ENCODE assay signal across 20 mouse cellular contexts in genomic region chr5:121116941-121117340, GRCm38 (mm10).
DNase-seq lines count a peak whose midpoint lies in the region; ATAC-seq and TF ChIP-seq lines count a peak whose summit lies in the region.
"Had no signal": no experiment of that assay in that cellular context is flagged by ENCODE, and none has a peak within 500 bp of the region (broad histone marks: within the 10 kb centered on the region; RNA-seq: fewer than 3 reads in every experiment).

No protein-coding gene starts in this region.

- H3K9ac ChIP-seq in forebrain, embryonic 16.5 days (replicated peaks; ENCODE audit: low read depth, low read length): no peak overlapping the region
- H3K9ac ChIP-seq in hindbrain, embryonic 16.5 days (ENCODE audit: low read depth, low read length): no peak overlapping the region
- H3K9ac ChIP-seq in neural tube, embryonic 15.5 days (replicated peaks): no peak overlapping the region
- H3K9ac ChIP-seq: embryonic facial prominence, embryonic 12.5 days; heart, embryonic 15.5 days; kidney, embryonic 15.5 days; liver, embryonic 14.5 days; lung, embryonic 15.5 days; neural tube, embryonic 12.5 days; stomach, embryonic 15.5 days had no signal

- no peak overlapping the region for H3K4me3 ChIP-seq in layer of hippocampus, adult 2 months
- no peak overlapping the region for H3K4me3 ChIP-seq in forebrain, embryonic 16.5 days (replicated peaks; ENCODE audit: low read length)
- H3K4me3 ChIP-seq in hindbrain, embryonic 16.5 days (ENCODE audit: low read length): no peak overlapping the region
- H3K4me3 ChIP-seq in neural tube, embryonic 15.5 days (replicated peaks): no peak overlapping the region
- H3K4me3 ChIP-seq: embryonic facial prominence, embryonic 12.5 days; heart, embryonic 15.5 days; kidney, embryonic 15.5 days; lung, embryonic 15.5 days; neural tube, embryonic 12.5 days; stomach, embryonic 15.5 days had no signal

- H3K27ac ChIP-seq in layer of hippocampus, adult 2 months: peak overlapping the region; percentile 95
- peak overlapping the region; percentile 93 for H3K27ac ChIP-seq in forebrain, embryonic 16.5 days (ENCODE audit: low read length)
- peak overlapping the region; percentile 33; the same call in 1 of the 2 replicates for H3K27ac ChIP-seq in hindbrain, embryonic 16.5 days (ENCODE audit: low read depth, low read length)
- peak overlapping the region; percentile 88 for H3K27ac ChIP-seq in neural tube, embryonic 15.5 days (replicated peaks)
- H3K27ac ChIP-seq: embryonic facial prominence, embryonic 12.5 days; heart, embryonic 15.5 days; liver, embryonic 14.5 days; lung, embryonic 15.5 days; neural tube, embryonic 12.5 days; stomach, embryonic 15.5 days had no signal

- WGBS in forebrain, embryonic 16.5 days: 36% methylated on average over 3 of the region's 3 CpGs
- WGBS in hindbrain, embryonic 16.5 days: 71% methylated on average over 3 of the region's 3 CpGs
- 61% methylated on average over 3 of the region's 3 CpGs for WGBS in neural tube, embryonic 15.5 days

- H3K4me1 ChIP-seq in forebrain, embryonic 16.5 days (replicated peaks; ENCODE audit: control insufficient read depth, insufficient read depth, low read length): peaks cover 60% of the 10 kb centered on the region
- H3K4me1 ChIP-seq in hindbrain, embryonic 16.5 days (ENCODE audit: control insufficient read depth, insufficient read depth, low read depth, low read length): peaks cover 37% of the 10 kb centered on the region
- H3K4me1 ChIP-seq in neural tube, embryonic 15.5 days: peaks cover 39% of the 10 kb centered on the region
- H3K4me1 ChIP-seq: embryonic facial prominence, embryonic 12.5 days; lung, embryonic 15.5 days; stomach, embryonic 15.5 days had no signal

- H3K4me2 ChIP-seq in forebrain, embryonic 16.5 days (ENCODE audit: low read length): no peak overlapping the region
- H3K4me2 ChIP-seq in hindbrain, embryonic 16.5 days (ENCODE audit: low read length): no peak overlapping the region
- H3K4me2 ChIP-seq in neural tube, embryonic 15.5 days: no peak overlapping the region
- H3K4me2 ChIP-seq: embryonic facial prominence, embryonic 12.5 days; heart, embryonic 15.5 days; kidney, embryonic 15.5 days; lung, embryonic 15.5 days; neural tube, embryonic 12.5 days; stomach, embryonic 15.5 days had no signal

- no peak for ATAC-seq in forebrain, embryonic 16.5 days
- no peak for ATAC-seq in hindbrain, embryonic 16.5 days
- ATAC-seq in neural tube, embryonic 15.5 days (ENCODE audit: low FRiP score): no peak
- ATAC-seq: intestine, postnatal 0 days had no signal

- no peaks in the 10 kb centered on the region for H3K27me3 ChIP-seq in forebrain, embryonic 16.5 days (replicated peaks; ENCODE audit: control insufficient read depth, insufficient read depth, low read length)
- no peaks in the 10 kb centered on the region for H3K27me3 ChIP-seq in hindbrain, embryonic 16.5 days (replicated peaks; ENCODE audit: control insufficient read depth, insufficient read depth, low read length)
- no peaks in the 10 kb centered on the region for H3K27me3 ChIP-seq in neural tube, embryonic 15.5 days (replicated peaks)
- H3K27me3 ChIP-seq: embryonic facial prominence, embryonic 12.5 days; heart, embryonic 15.5 days; kidney, embryonic 15.5 days; lung, embryonic 15.5 days; neural tube, embryonic 12.5 days; stomach, embryonic 15.5 days had no signal

- H3K36me3 ChIP-seq in forebrain, embryonic 16.5 days (ENCODE audit: control insufficient read depth, insufficient read depth): no peaks in the 10 kb centered on the region
- H3K36me3 ChIP-seq in hindbrain, embryonic 16.5 days (ENCODE audit: control insufficient read depth, insufficient read depth, low read length): no peaks in the 10 kb centered on the region
- no peaks in the 10 kb centered on the region for H3K36me3 ChIP-seq in neural tube, embryonic 15.5 days
- H3K36me3 ChIP-seq: embryonic facial prominence, embryonic 12.5 days; heart, embryonic 15.5 days; kidney, embryonic 15.5 days; lung, embryonic 15.5 days; neural tube, embryonic 12.5 days; stomach, embryonic 15.5 days had no signal

- H3K9me3 ChIP-seq in forebrain, embryonic 16.5 days (ENCODE audit: control insufficient read depth, low read length): no peaks in the 10 kb centered on the region
- no peaks in the 10 kb centered on the region for H3K9me3 ChIP-seq in hindbrain, embryonic 16.5 days (ENCODE audit: control insufficient read depth, low read length)
- H3K9me3 ChIP-seq in neural tube, embryonic 15.5 days (replicated peaks): no peaks in the 10 kb centered on the region
- H3K9me3 ChIP-seq: embryonic facial prominence, embryonic 12.5 days; heart, embryonic 15.5 days; kidney, embryonic 15.5 days; lung, embryonic 15.5 days; neural tube, embryonic 12.5 days; stomach, embryonic 15.5 days had no signal

- no peak for TF ChIP-seq CTCF in layer of hippocampus, adult 2 months (conservative IDR thresholded peaks at IDR 0.05)

- DNase-seq in layer of hippocampus, adult 2 months (ENCODE audit: low spot score in 2 of 2): no peak
- DNase-seq in layer of hippocampus, adult 11-12 months (ENCODE audit: low spot score): no peak
- DNase-seq in right cerebral cortex, postnatal 4 days: no peak
- DNase-seq in thymus, postnatal 14 days: no peak
- DNase-seq: cerebellum, adult 9-10 months; gastrocnemius, postnatal 14 days; heart, postnatal 4 days; lung, postnatal 4 days; thymus, adult 18-20 months had no signal

Comparison
In these comparisons a context has a peak if more than half of its experiments do, and no peak if none do; other contexts are left out.
1. H3K27ac ChIP-seq: peak in every context shown above with its lines; median percentile 95 in layer of hippocampus, adult 2 months; 93 in forebrain, embryonic 16.5 days; 88 in neural tube, embryonic 15.5 days; 33 in hindbrain, embryonic 16.5 days.